Mouse (Mus musculus): ENCODE data around the gene Gm2a.

GRCm38 (mm10) chr11:55155070-55155421 lies 57.1 kb downstream of the Gm2a start:
- TF ChIP-seq CTCF (IDR thresholded peaks at IDR 0.05; ENCODE audit: low read depth) (no peak), EP300 (IDR thresholded peaks at IDR 0.05; ENCODE audit: low read depth) (no peak)
